8 mouse cellular contexts compared by ENCODE assay signal in the genomic region with DNA sequence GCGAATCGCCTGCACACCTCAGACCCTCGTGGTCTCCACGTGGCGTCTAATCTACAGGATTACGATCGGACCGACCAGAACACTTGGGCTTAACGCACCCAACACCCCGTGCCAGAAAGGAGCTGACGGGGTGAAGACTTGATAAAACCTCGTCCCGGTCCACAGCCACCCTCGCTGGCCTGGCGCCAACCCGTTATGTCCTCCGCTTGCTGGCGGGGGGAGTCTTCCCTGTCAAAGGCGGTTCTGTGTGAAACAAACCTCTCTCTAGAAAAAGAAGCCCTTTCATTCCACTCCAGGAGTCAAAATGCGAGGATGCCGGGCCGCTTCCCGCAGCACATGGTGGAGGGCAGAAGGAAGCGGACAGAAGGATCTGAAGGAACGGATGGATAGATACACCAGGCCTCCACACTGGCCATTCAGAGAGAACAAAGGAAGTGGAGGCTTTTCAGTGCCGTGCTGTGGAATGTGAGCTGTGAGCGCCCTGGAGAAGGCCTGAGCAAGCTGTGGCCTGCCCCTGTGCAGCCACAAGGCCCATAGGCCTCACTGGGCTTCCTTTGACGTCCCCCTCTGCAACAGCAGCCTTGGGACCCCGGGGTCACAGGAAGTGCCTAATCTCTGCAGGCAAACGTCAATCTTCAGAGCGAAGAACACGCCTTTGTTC.
DNase-seq lines count a peak whose midpoint lies in the region; ATAC-seq and TF ChIP-seq lines count a peak whose summit lies in the region.

No protein-coding gene starts in this region.

- no peak for TF ChIP-seq EP300 in heart, postnatal 0 days (IDR thresholded peaks at IDR 0.05; ENCODE audit: low read depth)

- H3K4me3 ChIP-seq in heart, postnatal 0 days (ENCODE audit: low read depth, low read length) = no peak overlapping the region
- no peak overlapping the region for H3K4me3 ChIP-seq in forebrain, embryonic 14.5 days (ENCODE audit: low read depth, low read length)
- no peak overlapping the region for H3K4me3 ChIP-seq in midbrain, embryonic 12.5 days

- TF ChIP-seq CTCF in heart, postnatal 0 days (IDR thresholded peaks at IDR 0.05; ENCODE audit: low read depth) = no peak

- no peak overlapping the region for H3K4me2 ChIP-seq in heart, postnatal 0 days (ENCODE audit: low read depth, low read length)
- no peak overlapping the region for H3K4me2 ChIP-seq in forebrain, embryonic 14.5 days (ENCODE audit: low read length)
- no peak overlapping the region for H3K4me2 ChIP-seq in midbrain, embryonic 12.5 days (replicated peaks)

- H3K4me1 ChIP-seq in heart, postnatal 0 days (ENCODE audit: control insufficient read depth, insufficient read depth) = no peaks in the 10 kb centered on the region
- H3K4me1 ChIP-seq in forebrain, embryonic 14.5 days (ENCODE audit: control insufficient read depth, insufficient read depth, low read length) = no peaks in the 10 kb centered on the region
- peaks cover 13% of the 10 kb centered on the region for H3K4me1 ChIP-seq in midbrain, embryonic 12.5 days

- no peak for DNase-seq in heart, postnatal 0 days (ENCODE audit: low spot score)
- DNase-seq in heart, adult 9 months (ENCODE audit: low spot score in 2 of 2) = no peak
- DNase-seq in ZHBTc4 (ENCODE audit: low read depth, low spot score) = peak; percentile 32
- DNase-seq in forebrain, embryonic 14.5 days (ENCODE audit: low spot score) = no peak
- DNase-seq in spleen, adult 18-20 months = no peak
- no peak for DNase-seq in layer of hippocampus, adult 18-20 months (ENCODE audit: low spot score in 2 of 2)
- DNase-seq in ovary, postnatal 36 days (ENCODE audit: low spot score) = no peak

- ATAC-seq in heart, postnatal 0 days (ENCODE audit: insufficient read depth, low read depth) = peak; percentile 39; the same call in 1 of the 2 replicates
- 0 out of 2 replicates have a peak, but pooled peaks have one; percentile 19 for ATAC-seq in forebrain, embryonic 14.5 days
- ATAC-seq in midbrain, embryonic 12.5 days (ENCODE audit: low FRiP score, low read depth) = peak; percentile 65; the same call in 1 of the 2 replicates

- H3K36me3 ChIP-seq in heart, postnatal 0 days (replicated peaks; ENCODE audit: control insufficient read depth, insufficient read depth, low read length) = no peaks in the 10 kb centered on the region
- H3K36me3 ChIP-seq in forebrain, embryonic 14.5 days (ENCODE audit: control insufficient read depth, insufficient read depth, low read length) = no peaks in the 10 kb centered on the region
- no peaks in the 10 kb centered on the region for H3K36me3 ChIP-seq in midbrain, embryonic 12.5 days

- H3K27ac ChIP-seq in heart, postnatal 0 days (ENCODE audit: low read depth) = no peak overlapping the region
- H3K27ac ChIP-seq in forebrain, embryonic 14.5 days (ENCODE audit: low read depth, low read length) = no peak overlapping the region
- H3K27ac ChIP-seq in midbrain, embryonic 12.5 days (replicated peaks) = peak overlapping the region; percentile 65; the same call in 1 of the 2 replicates

- H3K9ac ChIP-seq in heart, postnatal 0 days (replicated peaks; ENCODE audit: low read depth, low read length) = no peak overlapping the region
- H3K9ac ChIP-seq in forebrain, embryonic 14.5 days (ENCODE audit: low read length) = no peak overlapping the region
- no peak overlapping the region for H3K9ac ChIP-seq in midbrain, embryonic 12.5 days (replicated peaks)

- 69% methylated on average over 32 of the region's 32 CpGs for WGBS in heart, postnatal 0 days
- WGBS in forebrain, embryonic 14.5 days = 78% methylated on average over 32 of the region's 32 CpGs
- 64% methylated on average over 32 of the region's 32 CpGs for WGBS in midbrain, embryonic 12.5 days

- H3K9me3 ChIP-seq in heart, postnatal 0 days (replicated peaks; ENCODE audit: control insufficient read depth, low read length) = no peaks in the 10 kb centered on the region
- H3K9me3 ChIP-seq in forebrain, embryonic 14.5 days (replicated peaks; ENCODE audit: control insufficient read depth, low read length) = no peaks in the 10 kb centered on the region
- no peaks in the 10 kb centered on the region; the same call in 1 of the 2 replicates for H3K9me3 ChIP-seq in midbrain, embryonic 12.5 days

- H3K27me3 ChIP-seq in heart, postnatal 0 days (ENCODE audit: control insufficient read depth, insufficient read depth, low read length) = no peaks in the 10 kb centered on the region
- no peaks in the 10 kb centered on the region for H3K27me3 ChIP-seq in forebrain, embryonic 14.5 days (replicated peaks; ENCODE audit: control insufficient read depth, insufficient read depth, low read length)
- no peaks in the 10 kb centered on the region for H3K27me3 ChIP-seq in midbrain, embryonic 12.5 days
